10 mouse cellular contexts compared by ENCODE assay signal in genomic region chr12:74014739-74015270, GRCm38 (mm10). TPM values are rescaled to one million over a fixed set of nuclear protein-coding genes. Genes with fewer than 3 reads are reported as not detected.
DNase-seq lines count a peak whose midpoint lies in the region; ATAC-seq lines count a peak whose summit lies in the region.
"Had no signal": no experiment of that assay in that cellular context is flagged by ENCODE, and none has a peak within 500 bp of the region (broad histone marks: within the 10 kb centered on the region; RNA-seq: fewer than 3 reads in every experiment).

No protein-coding gene starts in this region.

- H3K9me3 ChIP-seq in forebrain, embryonic 13.5 days (replicated peaks): no peaks in the 10 kb centered on the region
- H3K9me3 ChIP-seq: embryonic facial prominence, embryonic 13.5 days; limb, embryonic 12.5 days had no signal

- H3K27me3 ChIP-seq in forebrain, embryonic 13.5 days: no peaks in the 10 kb centered on the region
- H3K27me3 ChIP-seq: embryonic facial prominence, embryonic 13.5 days had no signal

- ATAC-seq in forebrain, embryonic 13.5 days: no peak

- H3K4me3 ChIP-seq in forebrain, embryonic 13.5 days: no peak overlapping the region
- H3K4me3 ChIP-seq: embryonic facial prominence, embryonic 13.5 days; limb, embryonic 12.5 days had no signal

- no peaks in the 10 kb centered on the region for H3K36me3 ChIP-seq in forebrain, embryonic 13.5 days (ENCODE audit: poor library complexity, severe bottlenecking)
- H3K36me3 ChIP-seq: embryonic facial prominence, embryonic 13.5 days; limb, embryonic 12.5 days had no signal

- no peak overlapping the region for H3K27ac ChIP-seq in forebrain, embryonic 13.5 days
- H3K27ac ChIP-seq: embryonic facial prominence, embryonic 13.5 days; limb, embryonic 12.5 days had no signal

- no peak overlapping the region for H3K4me2 ChIP-seq in forebrain, embryonic 13.5 days
- H3K4me2 ChIP-seq: embryonic facial prominence, embryonic 13.5 days; limb, embryonic 12.5 days had no signal

- intact Hi-C loops in heart, postnatal 10 days (cut with DNase I): loop anchor here (2.0 kb wide), 1 partner anchor 450 kb away; no protein-coding TSS in a partner anchor

- DNase-seq in kidney, adult 18-20 months: peak; percentile 42
- no peak for DNase-seq in kidney, adult 11 months
- peak; percentile 12 for DNase-seq in CD4-positive helper T cell, adult 2 months (ENCODE audit: low read depth, low spot score)
- DNase-seq in adipocyte (ENCODE audit: low spot score): peak; percentile 75
- peak; percentile 43 to 57 for DNase-seq in heart, postnatal 10 days
- peak; percentile 77 for DNase-seq in retina, embryonic 14.5 days (ENCODE audit: low spot score)
- DNase-seq in right cerebral cortex, adult 18-20 months: no peak

- H3K4me1 ChIP-seq in forebrain, embryonic 13.5 days: no peaks in the 10 kb centered on the region

- 66% methylated on average over 7 of the region's 7 CpGs for WGBS in forebrain, embryonic 13.5 days

- H3K9ac ChIP-seq in forebrain, embryonic 13.5 days: no peak overlapping the region
- H3K9ac ChIP-seq: embryonic facial prominence, embryonic 13.5 days; limb, embryonic 12.5 days had no signal

RNA-seq across cellular contexts. Expression of gene Syt16, which starts 17.3 kb away (rescaled TPM):
- total RNA-seq in heart, postnatal 10 days (2021): not detected
- 24.1 and 31.1 TPM in 2 replicates for polyA plus RNA-seq in forebrain, embryonic 13.5 days (2015; fragmentation: Nextera tagmentation; extraction: Ambion mirVana)

RNA-seq across cellular contexts. Expression of gene Snapc1, which starts 50.5 kb away (rescaled TPM):
- 10 to 100 TPM in 1 of 2 experiments, 1 to 10 TPM in 1; 6.6 to 12.1 TPM for total RNA-seq in heart, postnatal 10 days (2021)
- 34.1 and 39.3 TPM in 2 replicates for polyA plus RNA-seq in forebrain, embryonic 13.5 days (2015; fragmentation: Nextera tagmentation; extraction: Ambion mirVana)

Comparison
In these comparisons a context has a peak if more than half of its experiments do, and no peak if none do; other contexts are left out.
1. DNase-seq: peak in kidney, adult 18-20 months (single experiment), CD4-positive helper T cell, adult 2 months (single experiment), adipocyte (single experiment), heart, postnatal 10 days (2 of 2) and retina, embryonic 14.5 days (single experiment); none in kidney, adult 11 months (single experiment) and right cerebral cortex, adult 18-20 months (single experiment).